Mouse (Mus musculus) subcutaneous adipose tissue, adult 2 months (tissue): Measurements from ENCODE around the gene Syce1l. TPM values are rescaled to one million over a fixed set of nuclear protein-coding genes. Genes with fewer than 3 reads are reported as not detected.

Experiments
- polyA plus RNA-seq: library from polyadenylated mRNA; depleted of rRNA; stranded (reverse); fragments of >200 nt; gene quantifications from 2 replicates; pipeline ENCODE4 v1.2.3, GENCODE M21; 2012; ENCODE audit warnings: low replicate concordance; rRNA removed

Syce1l gene
- polyA plus RNA-seq, result 0.31 TPM in 1 of 2 replicates, not detected in the other

GRCm38 (mm10) chr8:113642926-113643325 is at the start of gene Syce1l:
Syce1l (plus strand) TSS chr8:113643213.

GRCm38 (mm10) chr8:113634670-113635591 is 8.1 kb upstream of the Syce1l start, which contains the start of gene Mon1b:
Mon1b (plus strand) TSS chr8:113635587.

Other genes with a start within 250 kb of the Syce1l start
- 5.8 and 10.0 TPM in 2 replicates for gene Mon1b, start 7.6 kb upstream of the Syce1l start, polyA plus RNA-seq
- gene Adamts18, start 205.5 kb downstream of the Syce1l start, polyA plus RNA-seq, result 0.41 and 0.92 TPM in 2 replicates